Mouse (Mus musculus) thymus, adult 2 months (tissue): ENCODE data around the gene Ppp1r26. TPM values are rescaled to one million over a fixed set of nuclear protein-coding genes. Genes with fewer than 3 reads are reported as not detected.

ENCODE experiments used
- DNase-seq: peaks from one replicate; pipeline ENCODE4 v3.0.0; 2021
- H3K27ac ChIP-seq: fragments of 200-500 bp; 2 replicates; pipeline ENCODE4 v1.5.1; 2012; ENCODE audit warnings: low read length, control low read depth; ENCODE audit not compliant: control insufficient read depth, insufficient read depth
- H3K27me3 ChIP-seq: fragments of 200-500 bp; 2 replicates; pipeline ENCODE4 v1.6.1; 2012; ENCODE audit warnings: mild to moderate bottlenecking, low read length, moderate library complexity, mixed read lengths; ENCODE audit not compliant: control insufficient read depth, insufficient read depth
- H3K36me3 ChIP-seq: fragments of 200-500 bp; 2 replicates; pipeline ENCODE4 v1.6.1; 2012; ENCODE audit warnings: mild to moderate bottlenecking, low read length, moderate library complexity; ENCODE audit not compliant: control insufficient read depth, insufficient read depth
- H3K4me1 ChIP-seq: fragments of 200-500 bp; replicated peaks from 2 replicates; pipeline ENCODE4 v1.6.1; 2012; ENCODE audit warnings: low read length; ENCODE audit not compliant: control insufficient read depth, insufficient read depth
- H3K4me3 ChIP-seq: fragments of 200-500 bp; 2 replicates; pipeline ENCODE4 v1.5.1; 2012; ENCODE audit warnings: mild to moderate bottlenecking, low read length, control low read depth, moderate library complexity; ENCODE audit not compliant: control insufficient read depth, insufficient read depth
- CTCF ChIP-seq: fragments of 200-500 bp; IDR thresholded peaks from 2 replicates; pipeline ENCODE4 v1.5.1; 2012; ENCODE audit warnings: mild to moderate bottlenecking, control low read depth, low read length, moderate library complexity, borderline replicate concordance; ENCODE audit not compliant: control insufficient read depth, poor library complexity, insufficient read depth; ENCODE audit errors: extremely low read depth
- POLR2A ChIP-seq: fragments of 200-500 bp; IDR thresholded peaks from 2 replicates; pipeline ENCODE4 v1.6.1; 2012; ENCODE audit warnings: mild to moderate bottlenecking, low read length, control low read depth, moderate library complexity; ENCODE audit not compliant: control insufficient read depth, poor library complexity, insufficient read depth; ENCODE audit errors: extremely low read depth
- WGBS: fragments of 180-500 bp; shearing (Covaris S2); methylation state at CpG from one replicate; pipeline ENCODE4 v1.1.7; 2018; 5-methylcytosine and 5-hydroxymethylcytosine counted together
- polyA plus RNA-seq: library from polyadenylated mRNA; depleted of rRNA; stranded (reverse); fragments of >200 nt; gene quantifications from 2 replicates; pipeline ENCODE4 v1.2.3, GENCODE M21; 2012; rRNA removed

Gene Ppp1r26
- 1.2 and 1.3 TPM in 2 replicates for polyA plus RNA-seq

- DNase-seq: peak; percentile 26
- peak within 1 kb of the TSS; percentile 52 for H3K4me3 ChIP-seq
- no peak within 1 kb of the TSS for H3K27ac ChIP-seq
- TF ChIP-seq CTCF (no peak), POLR2A (no peak)
- peaks cover 6% of the 10 kb centered on the region for H3K4me1 ChIP-seq
- 1% methylated on average over 97 of the region's 118 CpGs for WGBS
- no peaks in the 10 kb centered on the region for H3K36me3 ChIP-seq
- H3K27me3 ChIP-seq: no peaks in the 10 kb centered on the region; the same call in 1 of the 2 replicates
Observed at GRCm38 (mm10) chr2:28446515-28447314, at the start of gene Ppp1r26. TSS of gene Ppp1r26 (plus strand) at chr2:28446800.

DNA sequence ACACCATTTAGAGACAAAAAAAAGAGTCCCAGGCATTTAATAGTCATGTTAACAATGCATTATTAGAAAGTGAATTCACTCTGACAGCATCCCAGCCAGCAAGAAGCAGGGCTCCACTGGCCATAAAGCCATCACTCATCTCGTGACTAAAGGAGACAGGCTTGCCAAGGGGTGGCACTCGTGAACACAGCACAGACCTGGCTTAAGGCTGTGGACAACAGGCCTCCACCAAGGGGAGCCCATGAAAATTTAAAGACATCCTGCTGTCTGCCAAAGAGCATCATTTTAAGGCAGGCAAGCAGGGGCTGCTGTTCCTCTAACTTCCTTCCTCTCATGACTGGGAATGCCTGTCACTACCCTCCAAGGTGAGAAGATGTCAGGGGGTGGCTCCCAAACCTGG is 49.7 kb upstream of the Ppp1r26 start:
- 70% methylated on average over 2 of the region's 2 CpGs for WGBS
- Histone ChIP-seq H3K36me3 (no peaks in the 10 kb centered on the region), H3K4me3 (no peak overlapping the region), H3K27me3 (no peaks in the 10 kb centered on the region; the same call in 1 of the 2 replicates), H3K27ac (no peak overlapping the region), H3K4me1 (no peaks in the 10 kb centered on the region)
- TF ChIP-seq POLR2A: no peak
- no peak for TF ChIP-seq CTCF
- no peak for DNase-seq

GRCm38 (mm10) chr2:28397417-28398119 is 49.0 kb upstream of the Ppp1r26 start:
- DNase-seq: no peak
- H3K4me1 ChIP-seq: no peaks in the 10 kb centered on the region
- 81% methylated on average over 4 of the region's 4 CpGs for WGBS
- no peak overlapping the region for H3K27ac ChIP-seq
- H3K36me3 ChIP-seq: no peaks in the 10 kb centered on the region
- H3K4me3 ChIP-seq: no peak overlapping the region
- TF ChIP-seq POLR2A (no peak), CTCF (no peak)
- H3K27me3 ChIP-seq: no peaks in the 10 kb centered on the region; the same call in 1 of the 2 replicates

- TF ChIP-seq CTCF (no peak), POLR2A (no peak)
- DNase-seq: no peak
- no peak overlapping the region for H3K4me3 ChIP-seq
- H3K36me3 ChIP-seq: no peaks in the 10 kb centered on the region
- H3K27ac ChIP-seq: no peak overlapping the region
- WGBS: 12% methylated on average over 11 of the region's 11 CpGs
- no peaks in the 10 kb centered on the region for H3K4me1 ChIP-seq
- no peaks in the 10 kb centered on the region; the same call in 1 of the 2 replicates for H3K27me3 ChIP-seq
Observed at GRCm38 (mm10) chr2:28401647-28402046, 45.0 kb upstream of the Ppp1r26 start.

DNA sequence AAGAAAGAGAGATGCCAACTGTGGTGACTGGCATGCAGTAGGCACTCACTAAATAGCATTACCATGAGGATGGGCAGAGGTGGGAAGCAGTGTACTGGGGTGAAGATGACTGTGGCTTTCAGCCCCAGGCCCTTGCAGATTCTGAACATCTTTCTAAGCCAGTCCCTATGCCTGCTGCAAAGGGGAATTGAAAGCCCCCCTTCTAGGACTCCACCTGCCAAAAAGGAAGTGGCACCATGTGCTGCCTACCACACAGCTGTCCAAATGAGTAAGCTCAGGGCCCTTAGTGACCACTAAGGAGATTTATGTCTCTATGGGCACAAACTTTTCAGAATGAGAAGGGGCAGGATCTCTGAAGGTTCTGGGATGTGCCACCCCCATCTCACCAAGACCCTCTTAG is 44.5 kb upstream of the Ppp1r26 start:
- TF ChIP-seq CTCF (no peak), POLR2A (no peak)
- Histone ChIP-seq H3K27ac (no peak overlapping the region), H3K4me3 (no peak overlapping the region), H3K27me3 (no peaks in the 10 kb centered on the region; the same call in 1 of the 2 replicates), H3K4me1 (no peaks in the 10 kb centered on the region), H3K36me3 (no peaks in the 10 kb centered on the region)
- DNase-seq: no peak

DNA sequence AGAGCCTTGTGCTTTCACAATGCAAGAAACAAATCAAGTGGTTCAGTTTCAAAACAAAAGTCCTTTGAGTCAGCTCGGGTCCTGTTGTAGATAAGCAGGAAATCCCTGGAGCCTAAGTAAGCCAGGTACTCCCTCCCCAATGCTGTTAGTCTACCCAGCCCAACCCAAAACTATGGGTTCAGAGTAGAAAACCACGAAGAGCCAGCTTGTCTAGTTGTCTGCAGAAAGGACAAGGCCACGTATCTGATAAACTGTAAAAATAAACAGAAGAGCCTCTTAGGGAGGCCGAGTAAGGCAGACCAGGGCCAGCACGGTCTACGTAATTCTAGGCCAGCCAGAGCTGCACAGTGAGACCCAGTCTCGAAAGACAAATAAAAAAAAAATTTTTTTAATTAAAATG is 38.8 kb upstream of the Ppp1r26 start:
- H3K36me3 ChIP-seq: no peaks in the 10 kb centered on the region
- WGBS: 70% methylated on average over 7 of the region's 7 CpGs
- no peak overlapping the region for H3K27ac ChIP-seq
- no peaks in the 10 kb centered on the region for H3K4me1 ChIP-seq
- H3K4me3 ChIP-seq: no peak overlapping the region
- no peaks in the 10 kb centered on the region for H3K27me3 ChIP-seq
- no peak for DNase-seq
- TF ChIP-seq POLR2A: no peak
- no peak for TF ChIP-seq CTCF
